Mouse (Mus musculus) embryonic facial prominence, embryonic 15.5 days (tissue): ENCODE results near the gene Gba. TPM values are rescaled to one million over a fixed set of nuclear protein-coding genes. Genes with fewer than 3 reads are reported as not detected.

Experiments used
- ATAC-seq: fragments of 200-750 bp; cut with Nextera tagmentation; 2 replicates; pipeline ENCODE4 v1.8.0; 2017; ENCODE audit warnings: low read depth, moderate TSS enrichment; ENCODE audit not compliant: insufficient number of reproducible peaks, low FRiP score, low TSS enrichment
- H3K27ac ChIP-seq: fragments of 300-500 bp; sonication (generic); replicated peaks from 2 replicates; pipeline ENCODE4 v1.5.1; 2015; ENCODE audit warnings: mild to moderate bottlenecking, inconsistent platforms
- H3K27me3 ChIP-seq: fragments of 300-500 bp; sonication (generic); 2 replicates; pipeline ENCODE4 v1.6.1; 2015; ENCODE audit warnings: inconsistent platforms
- H3K36me3 ChIP-seq: fragments of 300-500 bp; sonication (generic); 2 replicates; pipeline ENCODE4 v1.6.1; 2015; ENCODE audit warnings: mild to moderate bottlenecking, inconsistent platforms
- H3K4me1 ChIP-seq: fragments of 300-500 bp; sonication (generic); 2 replicates; pipeline ENCODE4 v1.6.1; 2015; ENCODE audit warnings: inconsistent platforms
- H3K4me2 ChIP-seq: fragments of 300-500 bp; sonication (generic); replicated peaks from 2 replicates; pipeline ENCODE4 v1.6.1; 2015; ENCODE audit warnings: mild to moderate bottlenecking, inconsistent platforms
- H3K4me3 ChIP-seq: fragments of 300-500 bp; sonication (generic); replicated peaks from 2 replicates; pipeline ENCODE4 v1.5.1; 2015; ENCODE audit warnings: mild to moderate bottlenecking, inconsistent platforms
- H3K9ac ChIP-seq: fragments of 300-500 bp; sonication (generic); 2 replicates; pipeline ENCODE4 v1.6.1; 2015; ENCODE audit warnings: inconsistent platforms
- H3K9me3 ChIP-seq: fragments of 300-500 bp; sonication (generic); replicated peaks from 2 replicates; pipeline ENCODE4 v1.6.1; 2016; ENCODE audit warnings: inconsistent platforms
- WGBS: fragments of 180-500 bp; shearing (Covaris S2); methylation state at CpG from one replicate; pipeline ENCODE4 v1.1.7; 2015; 5-methylcytosine and 5-hydroxymethylcytosine counted together
- polyA plus RNA-seq: library from polyadenylated mRNA; unstranded; fragments of >200 nt; fragmentation: Nextera tagmentation; extraction: Ambion mirVana; gene quantifications from 2 replicates; pipeline ENCODE4 v1.2.1, GENCODE M21; 2015

Gba gene
- polyA plus RNA-seq, 1 experiment from 2014 or later: 55.6 TPM

DNA sequence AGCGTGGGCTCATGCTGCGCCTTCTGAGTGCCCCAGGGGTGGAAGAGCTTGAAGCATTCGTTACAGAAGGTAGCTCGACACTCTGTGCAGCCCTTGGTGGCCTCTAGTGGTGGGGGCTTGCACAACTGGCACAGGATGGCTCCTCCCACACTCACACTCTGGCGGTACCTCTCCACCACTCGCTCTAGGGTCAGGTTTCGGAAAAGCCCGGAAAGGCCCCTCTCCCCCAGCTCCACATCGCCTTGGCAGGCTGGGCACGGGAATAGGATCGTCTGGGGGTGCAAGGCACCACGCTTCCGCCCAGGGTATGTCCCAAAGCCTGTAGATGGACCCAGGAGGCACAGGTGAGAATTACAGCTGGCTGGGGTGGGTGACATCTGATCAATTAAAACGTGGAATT lies 40.9 kb downstream of the Gba start:
- WGBS: 10% methylated on average over 14 of the region's 14 CpGs
- Histone ChIP-seq H3K27me3 (no peaks in the 10 kb centered on the region), H3K4me2 (peak overlapping the region; percentile 79), H3K4me3 (peak overlapping the region; percentile 75), H3K9ac (peak overlapping the region; percentile 6; the same call in 1 of the 2 replicates), H3K27ac (0 out of 2 replicates have a peak overlapping the region, but pooled peaks have one; percentile 5), H3K4me1 (peaks cover 47% of the 10 kb centered on the region), H3K36me3 (0 out of 2 replicates have a peak, but pooled peaks cover 9% of the 10 kb centered on the region), H3K9me3 (no peaks in the 10 kb centered on the region)
- ATAC-seq: peak; percentile 49

DNA sequence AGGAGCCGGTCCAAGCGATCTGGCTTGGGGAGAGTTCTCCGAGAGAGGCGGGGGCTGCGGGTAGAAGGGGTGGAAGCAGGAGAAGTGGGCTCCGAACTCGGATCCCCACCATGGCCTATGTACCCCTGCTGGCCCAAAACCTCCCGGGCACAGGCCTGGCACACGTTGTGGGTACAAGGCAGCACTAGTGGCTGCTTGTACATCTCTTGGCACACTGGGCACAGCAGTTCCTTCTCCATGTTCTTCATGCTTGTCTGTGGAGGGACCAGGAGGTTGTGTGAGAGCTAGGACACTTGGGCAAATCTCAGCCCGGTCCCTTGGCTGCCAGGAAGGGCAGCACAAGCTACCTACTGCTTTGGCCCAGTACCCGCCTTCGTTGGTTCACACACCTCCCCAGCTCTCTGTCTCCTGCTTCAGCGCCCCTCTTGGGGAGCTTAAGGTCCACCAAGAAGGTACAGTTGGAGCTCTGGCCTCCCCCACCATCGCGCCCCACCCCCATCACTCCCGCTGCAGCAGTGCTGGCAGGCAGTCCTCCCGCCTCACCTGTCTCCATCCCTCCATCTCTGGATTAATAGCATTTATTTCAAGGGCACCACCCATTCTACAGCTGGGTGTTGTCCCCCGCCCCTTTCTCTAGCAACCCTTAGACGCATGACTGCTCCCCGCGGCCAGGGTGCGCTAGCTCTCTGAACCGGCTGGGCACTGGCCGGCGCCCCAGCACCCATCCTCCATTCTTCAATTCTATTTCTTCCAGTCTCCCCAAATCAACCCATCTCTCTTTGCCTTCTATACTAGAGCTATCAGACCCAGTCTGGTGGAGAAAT lies 41.6 kb downstream of the Gba start:
- Histone ChIP-seq H3K27ac (peak overlapping the region; percentile 72), H3K4me2 (peak overlapping the region; percentile 79), H3K9me3 (no peaks in the 10 kb centered on the region), H3K27me3 (no peaks in the 10 kb centered on the region), H3K4me3 (peak overlapping the region; percentile 75), H3K36me3 (peaks cover 10% of the 10 kb centered on the region), H3K4me1 (peaks cover 46% of the 10 kb centered on the region), H3K9ac (peak overlapping the region; percentile 39)
- WGBS: 12% methylated on average over 25 of the region's 25 CpGs
- ATAC-seq: no peak

DNA sequence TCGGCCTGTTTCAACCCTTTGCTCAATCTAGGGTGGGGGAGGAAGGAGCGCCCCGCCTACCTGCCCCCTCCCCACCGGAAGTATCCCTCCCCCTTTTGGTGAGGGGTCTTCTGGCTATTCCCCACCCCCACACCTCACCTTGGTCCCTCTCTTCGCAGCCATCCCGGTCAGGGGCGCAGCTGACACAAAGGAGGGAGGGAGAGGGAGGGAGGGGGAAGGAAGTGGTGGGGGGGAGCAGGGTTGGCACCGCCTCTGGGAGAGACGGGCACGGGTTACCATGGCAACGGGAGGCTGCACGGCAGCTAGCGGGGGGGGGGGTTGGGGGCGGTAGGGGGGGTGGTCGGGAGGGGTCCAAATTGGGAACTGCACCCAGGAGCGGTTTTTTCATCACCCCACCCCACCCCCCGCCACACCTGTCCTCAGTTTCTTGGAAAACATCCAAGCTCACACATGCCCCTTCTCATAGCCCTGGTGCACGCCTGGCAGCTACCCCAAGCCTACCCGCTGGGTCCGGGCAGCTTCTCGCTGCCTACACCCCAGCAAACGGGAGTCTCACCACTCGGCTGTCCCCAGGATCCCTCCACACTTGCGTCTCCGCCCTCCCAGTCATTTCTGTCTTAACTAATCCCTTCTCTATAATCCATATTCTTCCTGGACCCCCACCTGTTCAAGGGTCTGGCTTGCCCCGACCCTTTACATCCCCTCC lies 42.4 kb downstream of the Gba start:
- no peak for ATAC-seq
- WGBS: 3% methylated on average over 16 of the region's 26 CpGs
- Histone ChIP-seq H3K27me3 (no peaks in the 10 kb centered on the region), H3K4me2 (peak overlapping the region; percentile 79), H3K27ac (peak overlapping the region; percentile 79), H3K4me1 (peaks cover 46% of the 10 kb centered on the region), H3K36me3 (peaks cover 16% of the 10 kb centered on the region), H3K9me3 (no peaks in the 10 kb centered on the region), H3K9ac (peak overlapping the region; percentile 39), H3K4me3 (peak overlapping the region; percentile 75)

DNA sequence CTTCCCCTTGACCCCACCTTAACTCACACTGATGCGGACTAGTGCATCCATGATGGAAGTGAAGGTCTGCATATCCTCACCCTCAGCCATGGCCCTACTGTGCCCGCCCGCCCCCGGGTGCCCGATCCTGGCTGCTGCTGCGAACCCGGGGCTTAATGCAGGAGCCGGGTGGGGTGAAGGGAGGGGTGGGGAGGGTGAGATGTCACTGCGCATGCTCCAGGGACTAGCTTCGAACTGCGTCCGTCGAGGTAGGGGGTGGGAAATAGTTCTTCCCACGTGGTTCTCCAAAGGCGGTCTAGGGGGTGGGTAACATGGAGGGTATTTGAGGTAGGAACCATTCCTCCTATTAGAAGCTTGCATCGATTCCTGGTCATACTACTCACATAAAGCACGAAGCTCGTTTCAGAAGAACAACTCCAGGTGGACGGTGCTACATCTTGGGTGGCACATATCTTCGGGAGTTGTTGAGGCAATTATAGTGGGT lies 43.0 kb downstream of the Gba start, which contains the start of gene Krtcap2:
Gene Krtcap2 (plus strand): TSS at position 279 of the 484 bp plus-strand sequence.
- peak within 1 kb of the TSS; percentile 79 for H3K27ac ChIP-seq
- 4% methylated on average over 20 of the region's 20 CpGs for whole genome bisulfite sequencing
- peaks cover 16% of the 10 kb centered on the region for H3K36me3 ChIP-seq
- H3K4me3 ChIP-seq: peak within 1 kb of the TSS; percentile 75
- peaks cover 51% of the 10 kb centered on the region for H3K4me1 ChIP-seq
- H3K27me3 ChIP-seq: no peaks in the 10 kb centered on the region
- peak within 1 kb of the TSS; percentile 79 for H3K4me2 ChIP-seq
- peak within 1 kb of the TSS; percentile 79 for H3K9ac ChIP-seq
- peak; percentile 34; the same call in 1 of the 2 replicates for ATAC-seq
- H3K9me3 ChIP-seq: no peaks in the 10 kb centered on the region

DNA sequence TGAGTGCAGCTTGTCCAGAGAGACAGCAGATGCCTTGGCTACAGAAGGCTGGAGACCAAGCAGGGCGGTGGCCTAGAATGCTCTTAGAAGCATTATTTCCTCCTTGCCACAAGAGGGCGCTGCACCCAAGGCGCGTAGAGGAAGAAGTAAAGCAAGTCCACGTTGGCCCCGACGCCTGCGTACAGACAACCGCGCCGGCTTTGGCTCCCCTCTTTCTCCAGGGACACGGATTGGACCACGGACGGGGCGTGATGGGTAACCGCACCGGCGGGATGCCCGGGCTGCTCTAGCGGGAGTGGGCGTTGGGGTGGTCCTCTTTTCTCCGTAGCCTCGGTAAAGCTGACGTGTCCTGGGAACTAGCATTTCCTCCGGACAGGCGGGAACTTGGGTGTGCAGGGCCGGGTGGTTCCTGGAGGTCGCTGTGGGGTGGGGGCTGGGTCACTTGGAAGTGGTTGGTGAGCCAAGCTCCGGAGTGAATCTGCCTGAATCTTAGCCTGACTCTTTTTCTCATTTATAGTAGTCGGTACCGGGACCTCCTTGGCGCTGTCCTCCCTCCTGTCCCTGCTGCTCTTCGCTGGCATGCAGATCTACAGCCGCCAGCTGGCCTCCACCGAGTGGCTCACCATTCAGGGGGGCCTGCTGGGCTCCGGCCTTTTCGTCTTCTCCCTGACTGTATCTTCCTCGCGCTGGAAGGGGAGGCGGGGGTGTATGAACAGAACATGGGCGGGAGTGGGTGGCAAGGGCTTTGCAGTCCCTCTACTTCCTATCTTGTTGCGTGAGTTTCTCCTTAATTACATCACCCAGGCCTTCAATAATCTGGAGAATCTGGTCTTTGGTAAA lies 43.8 kb downstream of the Gba start, which contains the start of gene Trim46:
Gene Trim46 (minus strand): TSS at position 49 of the 840 bp plus-strand sequence.
- Histone ChIP-seq H3K36me3 (peaks cover 14% of the 10 kb centered on the region), H3K4me3 (peak within 1 kb of the TSS; percentile 75), H3K27ac (peak within 1 kb of the TSS; percentile 79), H3K4me2 (peak within 1 kb of the TSS; percentile 79), H3K4me1 (peaks cover 58% of the 10 kb centered on the region), H3K9ac (peak within 1 kb of the TSS; percentile 79), H3K27me3 (no peaks in the 10 kb centered on the region), H3K9me3 (no peaks in the 10 kb centered on the region)
- under 1% methylated on average over 40 of the region's 42 CpGs for WGBS
- peak; percentile 71 for ATAC-seq

DNA sequence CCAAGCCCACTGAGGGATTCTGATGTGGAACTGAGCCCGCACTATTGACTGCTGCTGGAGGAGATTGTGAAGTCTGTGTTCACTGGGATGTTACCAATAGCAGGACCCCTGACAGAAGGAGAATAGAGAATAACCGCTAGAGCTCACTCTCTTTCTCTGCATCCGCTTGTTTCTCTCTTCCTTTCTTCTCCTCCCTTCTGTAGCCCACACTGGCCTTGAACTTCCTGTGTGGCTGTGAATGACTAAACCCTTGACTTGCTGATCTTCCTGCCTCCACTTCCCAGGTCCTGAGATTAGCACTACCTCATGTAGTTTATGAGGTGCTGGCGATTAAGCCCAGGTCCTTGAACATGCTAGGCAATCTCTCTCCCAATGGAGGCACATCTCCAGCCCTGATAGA lies 44.7 kb downstream of the Gba start:
- peak overlapping the region; percentile 79 for H3K4me2 ChIP-seq
- H3K27me3 ChIP-seq: no peaks in the 10 kb centered on the region
- peaks cover 61% of the 10 kb centered on the region for H3K4me1 ChIP-seq
- peaks cover 7% of the 10 kb centered on the region for H3K36me3 ChIP-seq
- ATAC-seq: no peak
- peak overlapping the region; percentile 75 for H3K4me3 ChIP-seq
- no peak overlapping the region for H3K27ac ChIP-seq
- H3K9me3 ChIP-seq: no peaks in the 10 kb centered on the region
- WGBS: 89% methylated on average over 4 of the region's 4 CpGs
- peak overlapping the region; percentile 79; the same call in 1 of the 2 replicates for H3K9ac ChIP-seq

DNA sequence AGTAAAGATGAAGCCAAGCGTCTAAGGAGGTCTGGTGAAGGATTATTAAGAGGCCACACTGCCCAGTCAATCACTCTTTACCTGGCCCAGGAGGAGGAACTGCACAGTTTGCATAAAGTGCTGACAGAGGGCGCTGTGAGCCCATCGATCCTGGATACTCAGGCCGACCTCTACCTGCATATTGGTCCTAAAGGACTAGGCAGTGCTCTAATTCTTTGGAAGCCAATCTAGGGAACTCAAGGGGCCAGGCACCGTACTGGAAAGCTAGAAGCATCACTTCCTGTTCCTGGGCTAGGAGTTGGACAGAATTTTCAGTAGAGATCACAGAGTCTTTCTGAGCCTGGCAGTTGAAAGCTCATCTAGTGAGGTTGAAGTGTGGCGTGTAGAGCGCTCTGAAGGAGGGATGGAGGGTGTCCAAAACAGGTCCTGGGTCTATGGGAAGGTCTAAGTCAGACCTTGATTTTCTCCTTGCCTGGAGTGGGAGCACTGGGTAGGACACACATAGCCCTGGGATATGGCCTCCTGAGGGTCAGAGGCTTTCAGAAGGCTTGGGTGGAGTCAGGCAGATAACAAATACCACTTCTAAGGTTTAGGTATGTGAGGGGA lies 47.8 kb downstream of the Gba start:
- H3K27me3 ChIP-seq: no peaks in the 10 kb centered on the region
- no peaks in the 10 kb centered on the region for H3K9me3 ChIP-seq
- 13% methylated on average over 7 of the region's 7 CpGs for WGBS
- no peak overlapping the region for H3K9ac ChIP-seq
- no peak overlapping the region for H3K4me3 ChIP-seq
- peaks cover 7% of the 10 kb centered on the region for H3K36me3 ChIP-seq
- 0 out of 2 replicates have a peak overlapping the region, but pooled peaks have one; percentile 7 for H3K27ac ChIP-seq
- no peak for ATAC-seq
- no peak overlapping the region for H3K4me2 ChIP-seq
- H3K4me1 ChIP-seq: peaks cover 34% of the 10 kb centered on the region

DNA sequence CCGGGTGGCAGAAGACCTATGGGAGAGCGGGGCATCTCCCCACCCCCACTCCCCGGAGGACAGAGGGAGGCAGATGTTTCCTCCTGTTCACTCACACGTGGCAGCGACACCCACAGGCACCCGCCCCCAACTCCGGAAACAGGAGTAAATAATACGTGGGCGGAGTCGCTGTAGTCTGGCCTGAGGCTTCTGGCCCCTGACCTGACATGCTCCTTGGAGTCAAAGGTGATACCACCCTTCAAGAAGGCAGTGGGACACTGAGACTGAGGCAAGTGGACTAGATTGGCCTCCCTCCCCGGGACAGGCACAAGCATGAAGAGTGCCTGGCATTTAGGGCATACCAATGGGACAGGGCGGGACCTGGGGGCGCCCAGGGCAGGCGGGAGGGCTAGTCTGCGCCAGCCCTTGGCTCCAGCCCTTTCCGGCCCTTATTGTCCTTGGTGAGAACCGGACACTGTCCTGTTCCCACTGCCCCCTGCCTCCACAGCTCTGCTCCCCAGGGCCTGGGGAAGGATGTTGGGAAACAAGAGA lies 48.7 kb downstream of the Gba start:
- no peak for ATAC-seq
- peaks cover 28% of the 10 kb centered on the region for H3K4me1 ChIP-seq
- no peak overlapping the region for H3K27ac ChIP-seq
- H3K27me3 ChIP-seq: no peaks in the 10 kb centered on the region
- H3K36me3 ChIP-seq: peaks cover 7% of the 10 kb centered on the region
- no peak overlapping the region for H3K9ac ChIP-seq
- H3K9me3 ChIP-seq: no peaks in the 10 kb centered on the region
- 3% methylated on average over 17 of the region's 17 CpGs for WGBS
- H3K4me3 ChIP-seq: no peak overlapping the region
- H3K4me2 ChIP-seq: peak overlapping the region; percentile 33

DNA sequence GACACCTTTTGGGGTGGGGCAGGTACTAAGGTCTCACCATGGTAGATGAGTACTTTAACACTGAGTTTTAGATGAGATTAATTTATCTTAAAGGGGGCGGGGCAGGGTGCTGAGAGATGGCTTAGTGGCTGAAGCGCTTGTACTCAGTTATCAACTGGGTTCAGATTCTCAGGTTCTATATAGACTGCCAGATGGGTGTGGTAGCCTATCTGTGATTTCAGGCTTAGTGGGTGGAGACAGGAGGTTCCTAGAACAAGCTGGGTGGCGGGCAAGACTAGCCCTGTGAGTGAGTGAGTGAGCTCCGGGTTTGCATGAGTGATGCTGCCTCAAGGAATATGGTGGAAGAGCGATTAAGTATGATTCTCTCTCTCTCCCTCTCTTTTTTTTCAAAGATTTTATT lies 52.3 kb downstream of the Gba start:
- Histone ChIP-seq H3K27ac (no peak overlapping the region), H3K4me3 (no peak overlapping the region), H3K36me3 (no peaks in the 10 kb centered on the region), H3K27me3 (no peaks in the 10 kb centered on the region), H3K4me1 (peaks cover 25% of the 10 kb centered on the region), H3K9me3 (no peaks in the 10 kb centered on the region), H3K4me2 (no peak overlapping the region), H3K9ac (no peak overlapping the region)
- WGBS: 80% methylated on average over 5 of the region's 5 CpGs
- no peak for ATAC-seq

DNA sequence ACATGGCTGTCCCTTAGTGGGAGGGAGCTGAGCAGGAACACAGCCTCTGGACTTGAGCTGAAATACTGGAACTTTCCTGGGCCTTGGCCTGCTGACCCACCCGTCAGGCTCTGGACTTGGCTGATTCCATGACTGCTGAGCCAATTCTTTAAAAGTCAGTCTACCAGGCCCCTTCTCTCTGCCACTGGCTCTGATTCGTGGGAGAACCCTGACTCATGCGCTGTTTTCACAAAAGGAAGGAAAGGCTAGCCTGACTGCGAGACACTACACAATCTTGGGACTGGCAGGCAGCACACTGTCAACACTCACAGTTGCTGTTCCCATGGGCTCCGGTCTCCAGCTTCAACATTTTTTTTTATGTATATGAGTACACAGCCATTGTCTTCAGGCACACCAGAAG lies 53.4 kb downstream of the Gba start:
- Histone ChIP-seq H3K4me1 (peaks cover 15% of the 10 kb centered on the region), H3K9me3 (no peaks in the 10 kb centered on the region), H3K36me3 (no peaks in the 10 kb centered on the region), H3K9ac (no peak overlapping the region), H3K4me2 (no peak overlapping the region), H3K4me3 (no peak overlapping the region), H3K27ac (no peak overlapping the region), H3K27me3 (no peaks in the 10 kb centered on the region)
- ATAC-seq: no peak
- WGBS: 77% methylated on average over 5 of the region's 5 CpGs
